Mouse (Mus musculus) gastrocnemius, adult 18-20 months (tissue): ENCODE measurements around the gene Lpar5. TPM values are rescaled to one million over a fixed set of nuclear protein-coding genes. Genes with fewer than 3 reads are reported as not detected.

Source experiments
- DNase-seq: peaks from one replicate; pipeline ENCODE4 v3.0.0; 2021; ENCODE audit warnings: low spot score
- microRNA-seq: library from miRNA; unstranded; fragments of <30 nt; microRNA quantifications from one replicate; pipeline ENCODE4 v1.2.0, GENCODE M21; 2021
- total RNA-seq, 2 experiments: library from RNA; stranded (reverse); gene quantifications; 2 replicates each; pipeline ENCODE4 v1.2.3; 2021

Gene Lpar5
- total RNA-seq, 2 experiments from 2014 or later = not detected

DNA sequence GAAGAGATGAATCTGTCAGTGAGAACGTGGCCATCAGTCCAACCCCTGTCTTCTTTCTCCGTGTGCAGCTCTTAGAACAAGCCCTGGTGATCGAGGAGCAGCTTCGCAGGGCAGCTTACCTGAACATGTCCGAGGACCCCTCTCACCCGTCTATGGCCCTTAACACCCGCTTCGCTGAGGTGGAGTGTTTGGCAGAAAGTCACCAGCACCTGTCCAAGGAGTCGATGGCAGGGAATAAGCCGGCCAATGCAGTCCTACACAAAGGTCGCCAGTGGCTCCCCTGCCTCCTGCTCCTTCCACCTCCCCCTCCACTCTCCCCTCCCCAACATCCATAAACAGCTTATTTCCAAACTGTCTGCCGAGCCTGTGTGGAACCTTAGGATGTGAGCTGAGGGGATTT lies 61.0 kb downstream of the Lpar5 start:
- no peak for DNase-seq

DNA sequence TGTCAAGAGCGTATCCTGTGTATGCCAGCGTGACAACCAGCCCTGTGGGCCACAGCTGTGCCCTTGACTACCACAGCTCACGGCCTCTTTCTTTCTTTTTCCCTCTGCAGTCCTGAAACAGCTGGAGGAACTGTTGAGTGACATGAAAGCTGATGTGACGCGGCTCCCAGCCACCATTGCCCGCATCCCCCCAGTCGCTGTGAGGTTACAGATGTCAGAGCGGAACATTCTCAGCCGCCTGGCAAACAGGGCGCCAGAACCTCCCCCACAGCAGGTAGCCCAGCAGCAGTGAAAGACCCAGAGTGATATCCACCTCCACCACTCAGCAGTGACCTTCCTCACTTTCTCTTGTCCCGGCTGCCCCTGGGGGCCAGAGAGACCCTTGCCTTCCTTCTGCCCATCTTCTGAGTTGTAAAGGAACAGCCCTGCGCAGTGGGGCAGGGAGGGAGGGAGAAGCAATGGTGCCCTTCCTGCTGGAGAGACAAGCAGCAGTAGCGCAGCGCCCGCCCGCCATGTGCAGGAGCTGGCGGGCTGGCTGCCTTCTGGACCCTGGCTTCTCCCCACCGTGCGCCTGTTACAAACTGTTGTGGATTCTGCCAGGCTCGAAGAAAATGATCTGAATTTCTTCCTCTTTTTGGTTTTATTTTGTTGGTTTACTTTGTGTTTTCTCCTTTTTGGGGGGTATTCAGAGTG lies 62.1 kb downstream of the Lpar5 start:
- no peak for DNase-seq

DNA sequence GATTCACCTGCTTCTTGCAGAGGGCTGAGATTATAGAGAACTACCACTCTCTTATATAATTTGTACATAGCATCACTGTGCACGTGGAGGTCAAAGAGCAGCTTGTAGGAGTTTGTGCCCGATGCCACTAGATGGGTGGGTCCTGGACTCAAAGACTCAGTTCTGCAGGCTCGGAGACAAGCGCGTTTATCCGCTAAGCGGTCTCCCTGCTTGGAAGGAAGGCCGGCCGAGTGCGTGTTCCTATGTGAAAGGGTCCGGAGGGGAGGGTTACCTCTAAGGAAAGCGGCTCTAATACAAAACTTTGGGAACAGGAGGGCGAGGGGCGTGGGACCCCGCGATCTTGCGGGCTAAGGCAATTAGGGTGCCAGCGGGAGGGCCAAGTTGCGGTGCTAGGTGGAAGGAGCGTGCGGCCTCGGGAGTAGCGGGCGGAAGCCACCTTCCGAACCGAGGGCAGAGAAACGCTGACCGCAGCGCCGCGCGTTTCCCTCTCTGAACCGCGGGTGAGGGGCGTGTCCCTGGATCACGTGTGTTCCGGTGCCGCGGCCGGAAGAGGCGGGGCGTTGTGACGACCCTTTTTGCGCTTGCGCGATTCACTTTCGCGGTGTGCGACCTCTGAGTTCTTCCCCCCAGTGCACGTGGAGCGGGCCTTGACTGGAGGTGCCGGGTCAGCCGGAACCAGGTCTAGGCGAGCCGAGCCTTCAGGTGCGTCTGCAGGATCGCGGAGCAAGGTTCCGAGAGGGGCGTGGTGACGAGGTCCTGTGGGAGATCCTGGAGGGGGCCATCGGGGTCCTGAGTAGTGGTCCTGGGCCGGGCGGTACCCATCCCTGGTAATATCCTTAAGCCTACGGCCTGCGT lies 63.8 kb downstream of the Lpar5 start, which contains the start of gene Nop2:
Gene Nop2 (plus strand): TSS at position 608 of the 855 bp plus-strand sequence.
- DNase-seq = peak; percentile 84

Small RNAs within 50 kb of the gene (microRNA-seq; reads per million reads assigned to microRNA genes)
- gene Mir7045 = not detected

Other genes starting within 250 kb of the Lpar5 start
- 10 to 100 TPM; 39.9 to 50.1 TPM for gene Usp5, start 238.4 kb upstream of the Lpar5 start, total RNA-seq
- under 1 TPM; 0.25 to 0.55 TPM for gene Cdca3, start 238.4 kb upstream of the Lpar5 start, total RNA-seq
- under 1 TPM; 0.57 to 0.71 TPM for gene Gnb3, start 227.6 kb upstream of the Lpar5 start, total RNA-seq
- 1 to 10 TPM; 3.5 to 4.9 TPM for gene P3h3, start 210.2 kb upstream of the Lpar5 start, total RNA-seq
- under 1 TPM; 0.09 to 0.21 TPM for gene Gpr162, start 203.9 kb upstream of the Lpar5 start, total RNA-seq
- gene Cd4, start 179.7 kb upstream of the Lpar5 start, total RNA-seq = under 1 TPM; 0.38 to 0.41 TPM
- under 1 TPM in 1 of 2 experiments, not detected in 1; 0.12 TPM for gene Lag3, start 156.2 kb upstream of the Lpar5 start, total RNA-seq
- 100 to 1,000 TPM in 1 of 2 experiments, 10 to 100 TPM in 1; 64.3 to 105 TPM for gene Ptms, start 147.8 kb upstream of the Lpar5 start, total RNA-seq
- 100 to 1,000 TPM; 196 to 205 TPM for gene Mlf2, start 136.5 kb upstream of the Lpar5 start, total RNA-seq
- 100 to 1,000 TPM; 109 to 121 TPM for gene Cops7a, start 102.4 kb upstream of the Lpar5 start, total RNA-seq
- under 1 TPM; 0.75 to 0.93 TPM for gene Pianp, start 71.2 kb upstream of the Lpar5 start, total RNA-seq
- 10 to 100 TPM; 22.4 to 24.0 TPM for gene Zfp384, start 58.8 kb upstream of the Lpar5 start, total RNA-seq
- gene Ing4, start 28.2 kb upstream of the Lpar5 start, total RNA-seq = 10 to 100 TPM; 22.0 to 23.2 TPM
- 1 to 10 TPM; 2.0 to 2.4 TPM for gene Acrbp, start 18.2 kb upstream of the Lpar5 start, total RNA-seq
- 10 to 100 TPM; 64.1 to 70.6 TPM for gene Chd4, start 28.1 kb downstream of the Lpar5 start, total RNA-seq
- gene Nop2, start 64.0 kb downstream of the Lpar5 start, total RNA-seq = 10 to 100 TPM; 16.3 to 17.7 TPM
- gene Iffo1, start 77.3 kb downstream of the Lpar5 start, total RNA-seq = 1 to 10 TPM; 5.8 to 6.3 TPM
- gene Gapdh, start 98.5 kb downstream of the Lpar5 start, total RNA-seq = over 10,000 TPM in 1 of 2 experiments, 1,000 to 10,000 TPM in 1; 8,476 to 11,435 TPM
- gene Ncapd2, start 123.8 kb downstream of the Lpar5 start, total RNA-seq = 1 to 10 TPM; 6.5 to 8.2 TPM
- 100 to 1,000 TPM; 212 to 229 TPM for gene Mrpl51, start 123.9 kb downstream of the Lpar5 start, total RNA-seq
- 10 to 100 TPM; 13.1 to 14.9 TPM for gene Vamp1, start 147.6 kb downstream of the Lpar5 start, total RNA-seq
- gene Tapbpl, start 163.9 kb downstream of the Lpar5 start, total RNA-seq = 1 to 10 TPM; 1.9 to 3.0 TPM
- under 1 TPM; 0.19 to 0.68 TPM for gene Cd27, start 169.1 kb downstream of the Lpar5 start, total RNA-seq
- gene Tuba3a, start 218.1 kb downstream of the Lpar5 start, total RNA-seq = not detected
- gene Ltbr, start 246.0 kb downstream of the Lpar5 start, total RNA-seq = 10 to 100 TPM; 15.3 to 17.7 TPM